Mouse (Mus musculus): Measurements from ENCODE around the gene Ppp1r12a. TPM values are rescaled to one million over a fixed set of nuclear protein-coding genes. Genes with fewer than 3 reads are reported as not detected.

Ppp1r12a gene
- 180 TPM for polyA plus RNA-seq (2015; fragmentation: Illumina TruSeq; extraction: RNeasy Lipid Tissue Mini Kit (QIAGEN cat#74804); ENCODE audit: insufficient read depth, low replicate concordance)

DNA sequence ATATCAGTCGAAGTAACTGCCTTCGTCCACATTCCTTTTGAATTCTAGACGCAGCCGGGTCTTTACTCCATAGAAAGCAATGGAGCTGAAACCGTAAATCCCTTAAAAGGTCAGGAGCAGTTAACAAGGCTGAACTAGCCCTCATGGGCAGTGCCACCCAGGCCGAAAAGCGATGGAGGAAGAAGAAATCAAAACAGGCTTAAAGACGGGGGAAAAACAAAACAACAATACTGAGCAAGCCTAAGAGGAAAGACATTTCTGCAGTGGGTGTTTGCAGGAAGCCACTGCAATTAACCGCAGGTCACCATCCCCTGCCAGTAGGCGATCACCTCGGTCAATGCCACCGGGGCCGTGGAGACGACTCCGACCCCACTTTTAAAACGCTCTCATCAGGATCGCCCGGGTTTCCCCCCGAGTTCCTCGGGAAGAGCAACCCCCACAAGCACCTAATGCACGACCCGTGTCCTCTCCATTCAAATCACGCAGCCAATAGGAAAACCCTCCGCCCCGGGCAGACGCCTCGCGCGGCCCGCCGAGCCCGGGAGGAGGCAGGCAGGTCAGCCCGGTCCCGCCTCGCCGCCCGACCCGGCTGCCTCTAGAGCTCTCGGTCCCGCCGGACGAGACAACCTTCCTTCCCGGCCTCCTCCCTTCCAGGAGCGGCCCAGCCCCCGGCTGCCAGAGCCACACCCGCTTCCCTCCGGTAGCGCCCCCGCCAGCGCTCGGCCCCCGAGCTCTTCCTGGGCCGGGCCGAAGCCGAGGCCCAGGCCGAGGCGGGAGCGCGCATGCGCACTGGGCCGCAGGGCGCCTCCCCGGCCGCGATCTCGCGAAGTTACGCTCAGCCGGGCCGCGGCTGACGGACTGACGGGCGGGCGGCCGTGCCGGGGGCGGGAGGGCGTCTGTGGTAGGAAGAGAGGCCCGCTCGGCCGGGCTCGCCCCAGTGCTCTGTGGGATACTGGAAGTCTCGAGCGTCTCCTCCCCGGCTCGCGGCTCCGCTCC, at the start of gene Ppp1r12a:
TSS of gene Ppp1r12a (plus strand) at position 933 of the 996 bp plus-strand sequence.

DNA sequence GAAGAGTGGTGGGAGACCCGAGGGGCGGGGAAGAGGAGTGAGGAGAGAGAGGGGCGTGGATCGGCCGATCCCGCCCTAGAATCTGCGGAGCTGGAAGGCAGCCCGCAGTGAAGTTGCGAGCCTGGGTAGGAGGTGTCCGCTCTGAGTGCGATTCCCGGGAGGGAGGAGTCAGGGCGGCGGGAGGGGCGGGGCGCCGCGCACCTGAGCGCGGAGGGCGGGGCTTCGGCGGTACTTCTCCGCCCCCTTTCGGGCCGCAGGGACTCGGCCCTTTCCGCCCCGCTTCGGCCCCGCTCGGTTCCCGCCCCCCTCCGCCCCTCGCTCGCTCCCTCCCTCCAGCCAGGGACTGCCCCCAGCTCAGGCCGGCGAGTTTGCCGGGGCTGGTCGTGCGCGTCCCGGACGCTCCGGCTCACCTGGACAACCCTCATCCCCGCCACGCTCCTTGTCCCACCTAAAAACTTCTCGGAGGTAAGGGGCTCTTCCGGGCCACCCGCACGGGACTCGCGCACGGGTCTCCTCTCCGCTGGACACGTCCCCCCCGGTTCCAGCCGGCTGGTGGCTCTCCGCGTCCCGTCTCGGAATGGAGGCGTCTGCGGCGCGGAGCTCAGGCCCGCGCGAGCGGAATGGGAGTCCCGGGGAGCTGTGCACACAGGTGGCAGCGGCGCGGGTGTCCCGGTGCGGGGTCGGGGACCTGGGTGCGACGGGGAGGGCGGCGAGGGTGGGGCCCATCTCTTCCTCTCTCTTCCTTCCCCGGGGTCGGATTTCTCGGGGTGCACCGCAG, 170.0 kb downstream of the Ppp1r12a start, which contains the start of gene Pawr:
TSS of gene Pawr (plus strand) at position 338 of the 778 bp plus-strand sequence.

Other genes starting within 250 kb of the Ppp1r12a start
- 9.1 TPM for gene Pawr, start 169.9 kb downstream of the Ppp1r12a start, polyA plus RNA-seq (2015; fragmentation: Illumina TruSeq; extraction: RNeasy Lipid Tissue Mini Kit (QIAGEN cat#74804); ENCODE audit: insufficient read depth, low replicate concordance)

All from spleen, adult 10 weeks (tissue).